Mouse (Mus musculus) intestine, embryonic 16.5 days (tissue): Measurements from ENCODE around the gene Anxa9. TPM values are rescaled to one million over a fixed set of nuclear protein-coding genes. Genes with fewer than 3 reads are reported as not detected.

ENCODE experiments used
- ATAC-seq: fragments of 200-750 bp; cut with Nextera tagmentation; 2 replicates; pipeline ENCODE4 v1.8.0; 2017; ENCODE audit warnings: moderate TSS enrichment, moderate library complexity
- H3K27ac ChIP-seq: fragments of 300-500 bp; sonication (generic); 2 replicates; pipeline ENCODE4 v1.5.1; 2014; ENCODE audit warnings: mild to moderate bottlenecking, low read length
- H3K27me3 ChIP-seq: fragments of 300-500 bp; sonication (generic); replicated peaks from 2 replicates; pipeline ENCODE4 v1.6.1; 2014; ENCODE audit warnings: low read length, control low read depth, mixed read lengths; ENCODE audit not compliant: control insufficient read depth, insufficient read depth
- H3K36me3 ChIP-seq: fragments of 300-500 bp; sonication (generic); 2 replicates; pipeline ENCODE4 v1.6.1; 2014; ENCODE audit warnings: low read length, control low read depth; ENCODE audit not compliant: control insufficient read depth, insufficient read depth
- H3K4me1 ChIP-seq: fragments of 300-500 bp; sonication (generic); 2 replicates; pipeline ENCODE4 v1.6.1; 2014; ENCODE audit warnings: low read length, control low read depth, mixed read lengths; ENCODE audit not compliant: control insufficient read depth, insufficient read depth
- H3K4me2 ChIP-seq: fragments of 300-500 bp; sonication (generic); 2 replicates; pipeline ENCODE4 v1.6.1; 2014; ENCODE audit warnings: low read depth, low read length, control low read depth
- H3K4me3 ChIP-seq: fragments of 300-500 bp; sonication (generic); 2 replicates; pipeline ENCODE4 v1.5.1; 2014; ENCODE audit warnings: mild to moderate bottlenecking, low read length
- H3K9ac ChIP-seq: fragments of 300-500 bp; sonication (generic); 2 replicates; pipeline ENCODE4 v1.6.1; 2014; ENCODE audit warnings: low read depth, low read length
- H3K9me3 ChIP-seq: fragments of 300-500 bp; sonication (generic); 2 replicates; pipeline ENCODE4 v1.6.1; 2016; ENCODE audit warnings: low read length, control low read depth; ENCODE audit not compliant: control insufficient read depth
- WGBS: fragments of 180-500 bp; shearing (Covaris S2); extraction: QIAGEN DNeasy Blood & Tissue Kit; methylation state at CpG from one replicate; pipeline ENCODE4 v1.1.7; 2014; 5-methylcytosine and 5-hydroxymethylcytosine counted together
- polyA plus RNA-seq: library from polyadenylated mRNA; unstranded; fragments of >200 nt; fragmentation: Nextera tagmentation; extraction: Ambion mirVana; gene quantifications from 2 replicates; pipeline ENCODE4 v1.2.1, GENCODE M21; 2015

Gene Anxa9
- polyA plus RNA-seq, 1 experiment from 2014 or later, result 1.9 TPM

GRCm38 (mm10) chr3:95282865-95283588, 23.9 kb downstream of the Anxa9 start:
- Histone ChIP-seq H3K27ac (peak overlapping the region; percentile 97), H3K27me3 (no peaks in the 10 kb centered on the region), H3K4me1 (peaks cover 27% of the 10 kb centered on the region), H3K9me3 (no peaks in the 10 kb centered on the region), H3K9ac (peak overlapping the region; percentile 88), H3K4me2 (peak overlapping the region; percentile 75), H3K36me3 (no peaks in the 10 kb centered on the region), H3K4me3 (peak overlapping the region; percentile 71)
- ATAC-seq, result peak; percentile 72
- WGBS, result 0% methylated on average over 50 of the region's 51 CpGs

- no peaks in the 10 kb centered on the region for H3K27me3 ChIP-seq
- peak overlapping the region; percentile 97 for H3K27ac ChIP-seq
- H3K36me3 ChIP-seq, result no peaks in the 10 kb centered on the region
- peak overlapping the region; percentile 71 for H3K4me3 ChIP-seq
- WGBS, result 1% methylated on average over 11 of the region's 11 CpGs
- H3K4me1 ChIP-seq, result peaks cover 27% of the 10 kb centered on the region
- peak overlapping the region; percentile 88 for H3K9ac ChIP-seq
- no peaks in the 10 kb centered on the region for H3K9me3 ChIP-seq
- peak overlapping the region; percentile 75 for H3K4me2 ChIP-seq
- peak; percentile 14 for ATAC-seq
Measured at GRCm38 (mm10) chr3:95282381-95282864, 24.6 kb downstream of the Anxa9 start.

GRCm38 (mm10) chr3:95281216-95282126, 25.5 kb downstream of the Anxa9 start, which contains the start of the genes Mindy1 and Prune1:
TSS of gene Mindy1 (plus strand) at chr3:95281345.
TSS of gene Prune1 (minus strand) at chr3:95282076.
- Histone ChIP-seq H3K4me2 (peak within 1 kb of the TSS; percentile 75), H3K27me3 (no peaks in the 10 kb centered on the region), H3K4me3 (peak within 1 kb of the TSS; percentile 73), H3K36me3 (no peaks in the 10 kb centered on the region), H3K27ac (peak within 1 kb of the TSS; percentile 97), H3K9ac (peak within 1 kb of the TSS; percentile 90), H3K4me1 (peaks cover 27% of the 10 kb centered on the region), H3K9me3 (no peaks in the 10 kb centered on the region)
- WGBS, result under 1% methylated on average over 53 of the region's 53 CpGs
- peak; percentile 85 for ATAC-seq

GRCm38 (mm10) chr3:95280747-95281146, 26.2 kb downstream of the Anxa9 start:
- Histone ChIP-seq H3K4me2 (peak overlapping the region; percentile 75), H3K36me3 (no peaks in the 10 kb centered on the region), H3K9ac (peak overlapping the region; percentile 90), H3K9me3 (no peaks in the 10 kb centered on the region), H3K27ac (peak overlapping the region; percentile 93), H3K27me3 (no peaks in the 10 kb centered on the region), H3K4me3 (peak overlapping the region; percentile 73), H3K4me1 (peaks cover 22% of the 10 kb centered on the region)
- ATAC-seq, result no peak
- WGBS, result 12% methylated on average over 8 of the region's 8 CpGs

- WGBS, result 86% methylated on average over 1 of the region's 1 CpGs
- no peaks in the 10 kb centered on the region for H3K27me3 ChIP-seq
- no peak for ATAC-seq
- H3K9me3 ChIP-seq, result no peaks in the 10 kb centered on the region
- H3K27ac ChIP-seq, result no peak overlapping the region
- H3K4me2 ChIP-seq, result no peak overlapping the region
- no peak overlapping the region for H3K9ac ChIP-seq
- H3K4me1 ChIP-seq, result peaks cover 4% of the 10 kb centered on the region; the same call in 1 of the 2 replicates
- no peaks in the 10 kb centered on the region for H3K36me3 ChIP-seq
- no peak overlapping the region for H3K4me3 ChIP-seq
Measured at GRCm38 (mm10) chr3:95277149-95277551, 29.8 kb downstream of the Anxa9 start.

GRCm38 (mm10) chr3:95276428-95276934, 30.5 kb downstream of the Anxa9 start:
- Histone ChIP-seq H3K27me3 (no peaks in the 10 kb centered on the region), H3K9ac (no peak overlapping the region), H3K36me3 (no peaks in the 10 kb centered on the region), H3K27ac (no peak overlapping the region), H3K9me3 (no peaks in the 10 kb centered on the region), H3K4me3 (no peak overlapping the region), H3K4me2 (no peak overlapping the region), H3K4me1 (peaks cover 4% of the 10 kb centered on the region; the same call in 1 of the 2 replicates)
- ATAC-seq, result no peak
- WGBS, result 66% methylated on average over 5 of the region's 5 CpGs

- WGBS, result 76% methylated on average over 6 of the region's 6 CpGs
- no peak for ATAC-seq
- H3K9me3 ChIP-seq, result no peaks in the 10 kb centered on the region
Measured at GRCm38 (mm10) chr3:95275161-95275560, 31.8 kb downstream of the Anxa9 start.

GRCm38 (mm10) chr3:95274453-95274852, 32.5 kb downstream of the Anxa9 start:
- Histone ChIP-seq H3K27ac (no peak overlapping the region), H3K36me3 (no peaks in the 10 kb centered on the region), H3K9me3 (no peaks in the 10 kb centered on the region), H3K27me3 (no peaks in the 10 kb centered on the region), H3K4me2 (no peak overlapping the region), H3K9ac (no peak overlapping the region), H3K4me3 (no peak overlapping the region), H3K4me1 (no peaks in the 10 kb centered on the region)
- 96% methylated on average over 4 of the region's 4 CpGs for WGBS
- ATAC-seq, result no peak

More at GRCm38 (mm10) chr3:95275161-95275560, 31.8 kb downstream of the Anxa9 start:
- H3K4me2 ChIP-seq, result no peak overlapping the region
- H3K27ac ChIP-seq, result no peak overlapping the region
- H3K4me3 ChIP-seq, result no peak overlapping the region
- H3K9ac ChIP-seq, result no peak overlapping the region
- no peaks in the 10 kb centered on the region for H3K36me3 ChIP-seq
- no peaks in the 10 kb centered on the region for H3K27me3 ChIP-seq
- H3K4me1 ChIP-seq, result no peaks in the 10 kb centered on the region

GRCm38 (mm10) chr3:95273471-95273870, 33.5 kb downstream of the Anxa9 start:
- Histone ChIP-seq H3K4me1 (no peaks in the 10 kb centered on the region), H3K27ac (no peak overlapping the region), H3K4me3 (no peak overlapping the region), H3K9ac (no peak overlapping the region), H3K27me3 (no peaks in the 10 kb centered on the region), H3K4me2 (no peak overlapping the region), H3K9me3 (no peaks in the 10 kb centered on the region), H3K36me3 (no peaks in the 10 kb centered on the region)
- no peak for ATAC-seq
- WGBS, result 94% methylated on average over 5 of the region's 5 CpGs
